Mouse (Mus musculus) heart, embryonic 14.5 days (tissue): Measurements from ENCODE around the gene Vps8. TPM values are rescaled to one million over a fixed set of nuclear protein-coding genes. Genes with fewer than 3 reads are reported as not detected.

ENCODE experiments used
- ATAC-seq: fragments of 200-750 bp; cut with Nextera tagmentation; 2 replicates; pipeline ENCODE4 v1.8.0; 2017; ENCODE audit warnings: low read depth, moderate TSS enrichment; ENCODE audit not compliant: insufficient number of reproducible peaks, insufficient read depth, low FRiP score
- H3K27ac ChIP-seq, 2 experiments: fragments of 200-500 bp in 1 of 2; fragments of 300-500 bp in 1 of 2; sonication (generic) in 1 of 2; replicated peaks in 1 of 2; 2 replicates each; pipeline ENCODE4 v1.5.1; 2012 to 2014; ENCODE audit warnings: low read depth in 2 of 2, low read length in 2 of 2, control low read depth in 1 of 2, mild to moderate bottlenecking in 1 of 2, mixed read lengths in 1 of 2; ENCODE audit not compliant: control insufficient read depth in 1 of 2, insufficient read depth in 1 of 2
- H3K27me3 ChIP-seq: fragments of 300-500 bp; sonication (generic); 2 replicates; pipeline ENCODE4 v1.6.1; 2014; ENCODE audit warnings: mild to moderate bottlenecking, low read length, control low read depth; ENCODE audit not compliant: control insufficient read depth, insufficient read depth
- H3K36me3 ChIP-seq: fragments of 300-500 bp; sonication (generic); 2 replicates; pipeline ENCODE4 v1.6.1; 2014; ENCODE audit warnings: mild to moderate bottlenecking, control low read depth, low read length, mixed read lengths; ENCODE audit not compliant: control insufficient read depth, insufficient read depth
- H3K4me1 ChIP-seq, 2 experiments: fragments of 200-500 bp in 1 of 2; fragments of 300-500 bp in 1 of 2; sonication (generic) in 1 of 2; 2 replicates each; pipeline ENCODE4 v1.6.1; 2012 to 2014; ENCODE audit warnings: low read length in 2 of 2, control low read depth in 1 of 2, mixed read lengths in 1 of 2; ENCODE audit not compliant: control insufficient read depth in 2 of 2, insufficient read depth in 2 of 2
- H3K4me2 ChIP-seq: fragments of 300-500 bp; sonication (generic); 2 replicates; pipeline ENCODE4 v1.6.1; 2014; ENCODE audit warnings: mild to moderate bottlenecking, low read length
- H3K4me3 ChIP-seq, 2 experiments: fragments of 200-500 bp in 1 of 2; fragments of 300-500 bp in 1 of 2; sonication (generic) in 1 of 2; 2 replicates each; pipeline ENCODE4 v1.5.1; 2012 to 2014; ENCODE audit warnings: low read length in 2 of 2, mild to moderate bottlenecking in 2 of 2, control low read depth in 1 of 2, low read depth in 1 of 2, moderate library complexity in 1 of 2; ENCODE audit not compliant: control insufficient read depth in 1 of 2, insufficient read depth in 1 of 2
- H3K9ac ChIP-seq: fragments of 300-500 bp; sonication (generic); 2 replicates; pipeline ENCODE4 v1.6.1; 2014; ENCODE audit warnings: mild to moderate bottlenecking, low read length
- H3K9me3 ChIP-seq: fragments of 300-500 bp; sonication (generic); 2 replicates; pipeline ENCODE4 v1.6.1; 2016; ENCODE audit warnings: low read length, control low read depth; ENCODE audit not compliant: control insufficient read depth
- WGBS: fragments of 180-500 bp; shearing (Covaris S2); extraction: QIAGEN DNeasy Blood & Tissue Kit; methylation state at CpG from one replicate; pipeline ENCODE4 v1.1.7; 2014; 5-methylcytosine and 5-hydroxymethylcytosine counted together
- polyA plus RNA-seq: library from polyadenylated mRNA; unstranded; fragments of >200 nt; fragmentation: Nextera tagmentation; extraction: Ambion mirVana; gene quantifications from 2 replicates; pipeline ENCODE4 v1.2.1, GENCODE M21; 2014

Gene Vps8
- polyA plus RNA-seq, 1 experiment from 2014 or later, result 27.7 TPM

DNA sequence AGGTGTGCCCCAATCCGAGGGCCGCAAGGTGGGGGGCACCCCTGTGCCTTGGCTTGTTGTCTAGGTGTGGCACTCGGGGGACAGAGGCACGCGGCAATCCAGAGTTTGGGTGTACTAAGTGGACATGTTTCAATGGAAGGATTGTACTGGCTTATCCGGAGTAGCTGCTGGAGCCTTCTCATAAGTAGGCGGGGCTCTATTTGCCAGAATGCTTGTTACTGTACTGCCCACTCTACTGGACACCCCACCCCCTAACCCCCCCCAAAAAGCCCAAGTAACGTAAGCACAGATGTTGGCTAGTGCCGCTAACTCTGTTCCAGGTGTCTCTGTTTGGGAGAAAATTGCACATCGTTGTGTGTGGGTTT is 610 bp downstream of the Vps8 start:
- H3K9me3 ChIP-seq, result no peaks in the 10 kb centered on the region
- 1% methylated on average over 10 of the region's 10 CpGs for WGBS

DNA sequence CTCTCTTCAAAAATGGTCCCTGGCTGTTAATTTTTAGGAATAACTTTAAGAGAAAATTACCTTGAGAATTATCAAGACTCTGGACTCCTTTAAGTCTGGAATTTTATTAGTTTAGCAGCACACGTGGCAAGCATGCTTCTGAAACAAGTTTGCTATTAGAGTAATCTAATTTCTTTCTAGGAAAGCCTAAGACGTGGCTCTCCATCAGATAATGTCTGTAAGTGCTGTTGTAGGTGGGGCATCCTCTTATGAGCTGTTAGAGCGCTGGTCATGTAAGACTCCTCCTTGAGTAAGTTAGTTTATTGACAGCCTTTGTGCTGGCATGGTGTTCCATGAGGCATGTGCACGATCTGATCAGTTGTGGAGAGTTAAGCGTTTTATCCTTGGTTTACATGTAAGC is 5.2 kb downstream of the Vps8 start:
- 71% methylated on average over 5 of the region's 5 CpGs for WGBS
- H3K4me3 ChIP-seq, result no peak overlapping the region
- H3K27ac ChIP-seq, result no peak overlapping the region
- no peak overlapping the region for H3K9ac ChIP-seq
- no peaks in the 10 kb centered on the region for H3K9me3 ChIP-seq
- H3K4me2 ChIP-seq, result no peak overlapping the region
- 0 out of 4 replicates have a peak, but pooled peaks cover 0 to 7% of the 10 kb centered on the region in 2 experiments for H3K4me1 ChIP-seq
- no peaks in the 10 kb centered on the region for H3K36me3 ChIP-seq
- ATAC-seq, result no peak
- no peaks in the 10 kb centered on the region for H3K27me3 ChIP-seq

More for the DNA sequence above, 610 bp downstream of the Vps8 start:
- Histone ChIP-seq H3K9ac (peak overlapping the region; percentile 89), H3K27me3 (no peaks in the 10 kb centered on the region), H3K4me1 (peaks cover 0 to 15% of the 10 kb centered on the region in 2 experiments; a peak in 1 of 4 replicates), H3K27ac (peak overlapping the region; percentile 72 to 79), H3K4me3 (peak overlapping the region; percentile 76 to 87), H3K4me2 (peak overlapping the region; percentile 93), H3K36me3 (no peaks in the 10 kb centered on the region)
- peak; percentile 62 for ATAC-seq

DNA sequence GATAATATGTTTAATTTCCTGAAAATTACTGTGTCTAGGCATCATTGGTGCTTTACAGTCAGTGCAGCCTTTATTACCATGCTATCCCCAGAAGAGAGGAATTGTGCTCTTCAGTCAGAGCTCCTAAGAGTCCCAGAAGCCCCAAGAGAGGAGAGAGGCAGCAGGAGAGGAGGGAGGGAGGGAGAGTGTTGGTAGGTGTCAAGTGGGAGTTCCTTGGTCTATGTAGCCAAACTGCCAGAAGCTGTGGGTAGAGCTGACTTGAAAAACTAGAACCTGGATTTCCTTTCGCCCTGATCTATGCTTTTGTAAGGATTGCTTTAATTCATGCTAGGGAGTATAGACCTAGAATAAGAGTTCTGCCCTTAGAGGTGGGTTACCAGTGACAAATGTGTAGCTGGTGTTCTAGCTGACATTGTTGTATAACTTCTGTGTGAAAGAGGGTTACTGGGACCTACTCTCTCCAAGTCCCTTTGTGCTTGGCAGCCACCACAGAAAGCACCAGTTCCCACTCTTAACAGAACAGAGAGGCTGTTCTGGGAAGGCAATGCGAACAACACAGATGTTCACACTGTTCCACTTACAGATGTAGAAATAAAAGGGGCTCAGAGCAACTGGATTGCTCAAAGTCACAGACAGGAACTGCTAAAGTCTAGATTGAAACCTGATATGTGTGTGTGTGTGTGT is 7.6 kb downstream of the Vps8 start:
- Histone ChIP-seq H3K9ac (no peak overlapping the region), H3K4me1 (no peaks in the 10 kb centered on the region), H3K4me2 (no peak overlapping the region), H3K27me3 (no peaks in the 10 kb centered on the region), H3K4me3 (no peak overlapping the region), H3K27ac (no peak overlapping the region), H3K36me3 (peaks cover 5% of the 10 kb centered on the region), H3K9me3 (no peaks in the 10 kb centered on the region)
- ATAC-seq, result no peak
- WGBS, result 81% methylated on average over 2 of the region's 2 CpGs

DNA sequence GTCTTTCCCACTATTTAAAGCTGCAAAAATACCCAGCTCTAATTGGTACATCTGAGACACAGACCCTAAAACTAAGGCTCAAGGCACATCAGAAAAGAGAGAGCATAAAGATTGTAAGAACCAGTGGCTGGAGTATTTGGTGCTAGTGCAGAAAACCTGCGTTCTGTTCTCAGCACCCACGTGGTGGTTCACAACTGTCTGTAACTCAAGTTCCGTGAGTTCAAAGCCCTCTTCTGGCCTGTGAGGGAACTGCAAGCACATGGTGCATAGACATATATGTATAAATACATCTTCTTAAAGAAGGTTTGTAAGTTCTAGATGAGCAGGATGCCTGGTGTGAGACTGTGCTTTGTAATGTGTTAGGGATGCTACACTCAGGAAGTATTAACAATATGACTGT is 8.7 kb downstream of the Vps8 start:
- Histone ChIP-seq H3K36me3 (peaks cover 13% of the 10 kb centered on the region), H3K27ac (no peak overlapping the region), H3K27me3 (no peaks in the 10 kb centered on the region), H3K4me2 (no peak overlapping the region), H3K9ac (no peak overlapping the region), H3K4me3 (no peak overlapping the region), H3K9me3 (no peaks in the 10 kb centered on the region), H3K4me1 (no peaks in the 10 kb centered on the region)
- WGBS, result 82% methylated on average over 3 of the region's 3 CpGs
- no peak for ATAC-seq

DNA sequence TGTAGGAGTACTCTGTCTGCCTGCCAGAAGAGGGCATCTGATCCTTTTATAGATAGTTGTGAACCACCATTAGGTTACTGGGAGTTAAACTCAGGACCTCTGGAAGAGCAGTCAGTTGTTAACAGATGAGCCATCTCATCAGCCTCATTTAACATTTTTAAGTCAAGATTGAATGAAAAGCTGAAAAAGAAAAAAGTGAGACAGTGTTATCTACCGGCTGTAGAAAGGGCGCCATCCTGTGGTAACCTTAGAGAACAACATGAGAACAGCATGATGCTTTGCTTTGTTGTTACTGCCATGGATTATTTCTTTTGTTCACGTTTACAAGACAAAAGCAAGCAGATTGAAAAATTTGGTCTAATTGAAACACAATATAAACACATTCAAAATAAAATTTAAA is 10.6 kb downstream of the Vps8 start:
- Histone ChIP-seq H3K9ac (no peak overlapping the region), H3K4me2 (no peak overlapping the region), H3K4me3 (no peak overlapping the region), H3K27me3 (no peaks in the 10 kb centered on the region), H3K27ac (no peak overlapping the region), H3K36me3 (peaks cover 22% of the 10 kb centered on the region), H3K4me1 (no peaks in the 10 kb centered on the region), H3K9me3 (no peaks in the 10 kb centered on the region)
- WGBS, result 41% methylated on average over 3 of the region's 3 CpGs
- ATAC-seq, result no peak

DNA sequence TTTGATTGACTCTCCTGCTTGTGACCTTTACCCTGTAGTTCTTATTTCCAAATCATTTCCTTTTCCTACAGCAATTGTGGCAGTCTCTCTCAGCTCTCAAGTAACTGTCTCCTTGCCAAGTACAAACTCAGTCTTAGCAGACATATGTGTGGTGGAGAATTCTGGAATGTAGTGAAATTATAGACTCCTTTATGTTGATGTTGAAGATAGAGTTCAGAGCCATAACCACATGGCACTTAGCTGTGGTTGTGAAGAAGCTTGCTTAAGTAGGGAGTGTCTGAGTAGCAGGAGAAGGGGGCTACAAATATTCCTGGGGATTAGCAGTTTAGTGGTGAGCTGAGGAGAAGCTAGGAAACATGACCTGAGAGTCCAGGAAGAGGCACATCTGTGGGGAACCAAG is 18.1 kb downstream of the Vps8 start:
- ATAC-seq, result no peak
- peaks cover 4 to 7% of the 10 kb centered on the region in 2 experiments; a peak in 2 of 4 replicates for H3K4me1 ChIP-seq
- H3K36me3 ChIP-seq, result peaks cover 39% of the 10 kb centered on the region
- no peak overlapping the region for H3K27ac ChIP-seq
- H3K27me3 ChIP-seq, result no peaks in the 10 kb centered on the region
- no peak overlapping the region for H3K4me3 ChIP-seq
- no peak overlapping the region for H3K4me2 ChIP-seq
- no peak overlapping the region for H3K9ac ChIP-seq
- H3K9me3 ChIP-seq, result no peaks in the 10 kb centered on the region

DNA sequence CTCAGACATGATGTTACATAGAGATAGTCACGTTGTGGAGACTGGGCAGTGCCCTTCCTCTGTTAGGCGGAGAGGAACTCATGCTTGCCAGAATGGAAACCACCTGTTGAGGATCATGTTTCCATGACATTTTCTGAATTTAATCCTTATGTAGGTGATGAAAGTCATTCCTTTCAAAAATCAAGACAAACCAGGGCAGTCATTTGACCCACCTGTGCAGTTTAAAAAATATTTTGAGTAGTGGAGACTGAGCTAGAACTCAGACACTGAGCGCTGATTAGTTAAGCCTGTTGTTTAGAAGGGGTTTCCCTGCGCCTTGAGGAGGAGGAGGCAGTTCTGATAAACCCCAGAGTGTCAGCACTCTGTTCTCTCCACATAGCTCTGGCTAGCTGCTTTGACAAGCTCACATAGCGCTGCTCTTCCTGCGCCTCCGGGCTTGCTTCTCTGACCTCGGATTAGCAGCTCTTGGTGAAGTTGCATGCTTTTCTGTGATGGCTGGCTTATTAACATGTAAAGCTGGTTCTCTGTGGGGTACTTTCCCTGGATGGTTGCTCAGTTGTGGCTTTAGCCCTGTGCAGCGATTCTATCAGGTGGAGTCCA is 22.2 kb downstream of the Vps8 start:
- no peak for ATAC-seq
- Histone ChIP-seq H3K36me3 (peaks cover 29% of the 10 kb centered on the region), H3K27ac (no peak overlapping the region), H3K9ac (no peak overlapping the region), H3K9me3 (no peaks in the 10 kb centered on the region), H3K4me2 (no peak overlapping the region), H3K27me3 (no peaks in the 10 kb centered on the region), H3K4me3 (no peak overlapping the region), H3K4me1 (peaks cover 15 to 31% of the 10 kb centered on the region in 2 experiments)
- WGBS, result 33% methylated on average over 9 of the region's 9 CpGs

DNA sequence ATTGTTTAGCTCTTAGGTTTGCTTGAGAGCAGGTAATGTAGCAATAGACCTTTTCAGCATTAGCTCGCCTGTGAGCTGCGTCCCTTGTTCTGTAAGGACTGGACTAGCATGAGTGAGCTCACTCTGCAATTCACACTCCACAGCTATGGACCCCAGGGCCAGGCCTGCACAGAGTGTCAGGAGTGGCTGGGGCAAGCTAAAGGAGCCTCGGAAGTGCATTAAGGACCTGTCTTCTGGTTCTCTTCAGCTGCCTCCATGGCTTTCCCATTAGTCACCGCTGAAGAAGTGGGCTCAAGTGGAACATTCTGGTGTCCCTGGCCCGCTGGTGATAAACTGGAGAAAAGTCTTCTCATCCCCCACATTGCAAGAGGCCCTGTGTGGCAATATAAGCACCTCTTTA is 24.5 kb downstream of the Vps8 start:
- H3K36me3 ChIP-seq, result peaks cover 26% of the 10 kb centered on the region
- H3K4me2 ChIP-seq, result no peak overlapping the region
- H3K9ac ChIP-seq, result no peak overlapping the region
- peaks cover 21 to 43% of the 10 kb centered on the region in 2 experiments for H3K4me1 ChIP-seq
- H3K27ac ChIP-seq, result no peak overlapping the region
- no peaks in the 10 kb centered on the region for H3K9me3 ChIP-seq
- H3K27me3 ChIP-seq, result no peaks in the 10 kb centered on the region
- no peak for ATAC-seq
- no peak overlapping the region for H3K4me3 ChIP-seq
- 39% methylated on average over 5 of the region's 5 CpGs for WGBS
